Mouse (Mus musculus) midbrain, embryonic 13.5 days (tissue): Measurements from ENCODE around the gene Hdac9. TPM values are rescaled to one million over a fixed set of nuclear protein-coding genes. Genes with fewer than 3 reads are reported as not detected.

Experiments used
- ATAC-seq: fragments of 200-750 bp; cut with Nextera tagmentation; 2 replicates; pipeline ENCODE4 v1.8.0; 2017; ENCODE audit warnings: mild to moderate bottlenecking, moderate TSS enrichment, moderate library complexity
- H3K27ac ChIP-seq: fragments of 300-500 bp; sonication (generic); 2 replicates; pipeline ENCODE4 v1.5.1; 2015; ENCODE audit warnings: inconsistent platforms, mild to moderate bottlenecking, moderate library complexity
- H3K27me3 ChIP-seq: fragments of 300-500 bp; sonication (generic); 2 replicates; pipeline ENCODE4 v1.6.1; 2015; ENCODE audit warnings: mild to moderate bottlenecking, inconsistent platforms
- H3K36me3 ChIP-seq: fragments of 300-500 bp; sonication (generic); 2 replicates; pipeline ENCODE4 v1.6.1; 2015; ENCODE audit warnings: mild to moderate bottlenecking, inconsistent platforms
- H3K4me1 ChIP-seq: fragments of 300-500 bp; sonication (generic); replicated peaks from 2 replicates; pipeline ENCODE4 v1.6.1; 2015; ENCODE audit warnings: inconsistent platforms
- H3K4me2 ChIP-seq: fragments of 300-500 bp; sonication (generic); replicated peaks from 2 replicates; pipeline ENCODE4 v1.6.1; 2015; ENCODE audit warnings: moderate library complexity, mild to moderate bottlenecking, inconsistent platforms
- H3K4me3 ChIP-seq: fragments of 300-500 bp; sonication (generic); replicated peaks from 2 replicates; pipeline ENCODE4 v1.5.1; 2015; ENCODE audit warnings: mild to moderate bottlenecking, inconsistent platforms
- H3K9ac ChIP-seq: fragments of 300-500 bp; sonication (generic); replicated peaks from 2 replicates; pipeline ENCODE4 v1.6.1; 2015; ENCODE audit warnings: mild to moderate bottlenecking, inconsistent platforms
- H3K9me3 ChIP-seq: fragments of 300-500 bp; sonication (generic); 2 replicates; pipeline ENCODE4 v1.6.1; 2016; ENCODE audit warnings: mild to moderate bottlenecking, inconsistent platforms
- WGBS: fragments of 180-500 bp; shearing (Covaris S2); methylation state at CpG from one replicate; pipeline ENCODE4 v1.1.7; 2015; 5-methylcytosine and 5-hydroxymethylcytosine counted together
- polyA plus RNA-seq: library from polyadenylated mRNA; unstranded; fragments of >200 nt; fragmentation: Nextera tagmentation; extraction: Ambion mirVana; gene quantifications from 2 replicates; pipeline ENCODE4 v1.2.1, GENCODE M21; 2015

Hdac9 gene
- polyA plus RNA-seq, 1 experiment from 2014 or later, result 11.9 TPM

DNA sequence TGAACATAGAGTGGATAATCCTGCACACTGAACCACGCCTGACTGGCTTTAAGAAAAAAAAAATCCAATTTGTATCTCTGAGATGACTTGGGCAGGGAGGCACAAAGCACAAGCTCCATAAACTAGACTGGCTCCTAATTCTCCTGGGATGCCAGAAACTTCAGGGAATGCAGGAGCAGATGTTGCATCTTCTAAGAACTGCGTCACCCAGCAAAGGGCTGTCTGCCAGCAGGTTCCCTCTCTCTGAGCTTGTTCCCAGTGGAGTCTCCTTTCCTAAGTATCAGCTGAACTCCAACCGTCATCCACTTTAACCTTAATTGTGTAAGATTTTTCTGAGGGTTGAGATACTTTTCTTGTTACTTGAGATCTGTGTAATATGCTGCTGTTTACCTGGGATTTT, 140.7 kb downstream of the Hdac9 start:
- H3K9me3 ChIP-seq, result no peaks in the 10 kb centered on the region
- no peaks in the 10 kb centered on the region for H3K27me3 ChIP-seq
- H3K27ac ChIP-seq, result no peak overlapping the region
- no peak for ATAC-seq
- no peak overlapping the region for H3K4me2 ChIP-seq
- no peaks in the 10 kb centered on the region for H3K36me3 ChIP-seq
- no peaks in the 10 kb centered on the region; the same call in 1 of the 2 replicates for H3K4me1 ChIP-seq
- WGBS, result 24% methylated on average over 3 of the region's 3 CpGs
- no peak overlapping the region for H3K9ac ChIP-seq
- H3K4me3 ChIP-seq, result no peak overlapping the region

DNA sequence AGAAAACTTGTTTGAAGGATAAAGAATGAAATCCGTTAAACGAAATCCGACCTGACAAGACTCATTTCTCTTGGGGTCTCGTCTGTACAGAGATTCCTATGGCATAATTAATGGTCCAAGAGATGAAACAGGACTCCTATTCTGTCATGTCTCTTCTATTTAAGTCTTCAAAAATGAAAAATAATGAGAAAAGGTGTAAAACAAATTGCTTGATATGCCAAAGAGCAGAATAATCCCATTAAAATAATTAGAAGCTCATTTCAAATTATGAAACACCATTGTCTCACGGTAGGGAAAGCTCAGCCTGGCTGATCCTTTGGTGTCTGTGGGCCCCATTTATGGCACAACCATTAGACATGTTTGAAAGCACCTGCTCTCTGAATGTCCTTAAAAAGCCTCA, 142.8 kb downstream of the Hdac9 start:
- Histone ChIP-seq H3K4me1 (no peaks in the 10 kb centered on the region; the same call in 1 of the 2 replicates), H3K36me3 (no peaks in the 10 kb centered on the region), H3K9me3 (no peaks in the 10 kb centered on the region), H3K4me2 (no peak overlapping the region), H3K4me3 (no peak overlapping the region), H3K27ac (no peak overlapping the region), H3K9ac (no peak overlapping the region), H3K27me3 (no peaks in the 10 kb centered on the region)
- 43% methylated on average over 5 of the region's 5 CpGs for WGBS
- ATAC-seq, result no peak

DNA sequence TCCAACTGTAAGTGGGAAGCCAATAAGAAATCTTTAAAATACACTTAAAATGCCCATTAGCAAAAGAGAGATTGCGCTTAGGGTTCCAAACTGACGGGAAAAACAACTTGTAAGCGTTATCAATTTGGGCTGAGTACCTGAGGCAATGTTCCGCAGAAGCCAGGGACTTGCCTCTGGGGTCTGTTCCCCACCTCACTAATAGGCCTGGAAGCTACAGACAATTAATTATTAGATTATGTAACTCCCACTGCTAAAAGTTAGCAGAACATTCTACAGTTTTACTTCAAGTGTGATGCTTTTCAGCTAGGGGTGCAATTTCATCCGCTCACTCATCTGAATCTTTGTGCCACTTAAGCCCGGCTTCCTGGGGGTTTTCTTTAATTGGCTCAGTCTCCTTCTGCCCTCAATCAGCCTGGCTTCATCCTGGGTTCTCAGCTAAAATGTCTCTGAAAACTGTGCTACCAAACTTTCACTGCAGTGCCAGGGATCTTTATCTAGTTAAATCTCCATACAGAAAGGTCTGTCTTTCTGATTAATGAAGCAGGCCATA, 149.6 kb downstream of the Hdac9 start:
- 76% methylated on average over 6 of the region's 6 CpGs for WGBS
- Histone ChIP-seq H3K4me2 (no peak overlapping the region), H3K9ac (no peak overlapping the region), H3K4me1 (no peaks in the 10 kb centered on the region), H3K27ac (no peak overlapping the region), H3K4me3 (no peak overlapping the region), H3K9me3 (no peaks in the 10 kb centered on the region), H3K36me3 (no peaks in the 10 kb centered on the region), H3K27me3 (no peaks in the 10 kb centered on the region)
- no peak for ATAC-seq

DNA sequence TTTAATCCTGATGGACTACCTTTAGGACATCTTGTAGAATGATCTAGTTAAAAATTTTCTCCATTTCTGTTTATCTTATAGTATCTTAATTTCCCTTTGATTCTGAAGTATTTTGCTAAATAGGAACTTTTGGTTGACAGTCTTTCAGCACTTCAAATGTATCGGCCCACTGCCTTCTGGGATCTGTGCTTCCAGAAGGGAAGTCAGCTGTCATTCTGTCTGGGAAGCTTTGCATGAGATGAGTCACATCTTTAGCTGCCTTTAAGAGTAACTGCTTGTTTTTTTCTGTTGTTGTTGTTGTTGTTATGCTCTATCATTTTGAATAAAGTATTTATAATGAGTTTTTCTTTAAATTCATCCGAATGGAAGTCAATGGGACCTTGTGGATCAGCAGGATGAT, 169.6 kb downstream of the Hdac9 start:
- Histone ChIP-seq H3K9ac (no peak overlapping the region), H3K36me3 (no peaks in the 10 kb centered on the region), H3K4me1 (no peaks in the 10 kb centered on the region), H3K27ac (no peak overlapping the region), H3K27me3 (no peaks in the 10 kb centered on the region), H3K4me3 (no peak overlapping the region), H3K9me3 (no peaks in the 10 kb centered on the region), H3K4me2 (no peak overlapping the region)
- WGBS, result 88% methylated on average over 2 of the region's 2 CpGs
- no peak for ATAC-seq

DNA sequence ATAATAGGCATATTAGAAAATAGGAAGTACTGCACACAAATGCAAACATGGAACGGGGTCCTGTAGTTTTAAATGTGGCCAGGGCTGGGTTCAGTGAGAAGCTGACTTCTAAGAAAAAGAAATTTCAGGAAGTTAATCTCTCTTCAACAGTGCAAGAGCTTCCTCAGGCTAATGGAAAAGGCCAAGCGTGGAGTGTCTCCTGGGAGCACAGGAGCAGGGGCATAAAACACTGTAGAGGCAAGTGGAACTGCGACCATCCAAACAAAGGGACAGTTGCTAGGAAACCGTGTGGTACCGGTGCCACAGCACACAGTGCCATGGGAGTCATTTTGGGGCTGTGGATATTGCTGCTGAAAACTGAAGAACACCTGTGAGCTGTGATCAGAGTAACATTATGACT, 191.7 kb downstream of the Hdac9 start:
- WGBS, result 59% methylated on average over 5 of the region's 5 CpGs
- Histone ChIP-seq H3K9ac (no peak overlapping the region), H3K27ac (no peak overlapping the region), H3K27me3 (no peaks in the 10 kb centered on the region), H3K36me3 (no peaks in the 10 kb centered on the region), H3K4me3 (no peak overlapping the region), H3K4me2 (no peak overlapping the region), H3K9me3 (no peaks in the 10 kb centered on the region), H3K4me1 (no peaks in the 10 kb centered on the region; the same call in 1 of the 2 replicates)
- ATAC-seq, result no peak

DNA sequence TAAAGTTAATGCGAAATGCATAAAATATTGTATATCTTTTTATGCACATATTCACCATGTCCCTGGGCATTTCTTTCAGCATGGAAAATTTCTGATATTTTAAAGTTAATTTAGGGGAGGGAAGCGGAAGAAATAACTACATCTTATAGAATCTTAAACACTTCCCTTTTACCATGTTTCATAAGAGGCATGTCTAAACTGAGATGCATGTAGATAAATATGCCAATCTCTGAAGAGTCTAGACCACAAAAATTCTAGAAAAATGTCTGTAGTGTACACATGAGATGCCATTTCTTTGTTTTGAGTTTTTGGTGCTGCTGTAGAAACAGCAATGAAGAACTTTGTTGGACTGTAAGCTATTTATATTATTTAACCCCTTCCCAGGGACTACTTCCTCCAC, 192.6 kb downstream of the Hdac9 start:
- Histone ChIP-seq H3K9me3 (no peaks in the 10 kb centered on the region), H3K36me3 (no peaks in the 10 kb centered on the region), H3K4me1 (no peaks in the 10 kb centered on the region; the same call in 1 of the 2 replicates), H3K9ac (no peak overlapping the region), H3K4me2 (no peak overlapping the region), H3K4me3 (no peak overlapping the region), H3K27ac (no peak overlapping the region), H3K27me3 (no peaks in the 10 kb centered on the region)
- 95% methylated on average over 2 of the region's 2 CpGs for WGBS
- ATAC-seq, result no peak

DNA sequence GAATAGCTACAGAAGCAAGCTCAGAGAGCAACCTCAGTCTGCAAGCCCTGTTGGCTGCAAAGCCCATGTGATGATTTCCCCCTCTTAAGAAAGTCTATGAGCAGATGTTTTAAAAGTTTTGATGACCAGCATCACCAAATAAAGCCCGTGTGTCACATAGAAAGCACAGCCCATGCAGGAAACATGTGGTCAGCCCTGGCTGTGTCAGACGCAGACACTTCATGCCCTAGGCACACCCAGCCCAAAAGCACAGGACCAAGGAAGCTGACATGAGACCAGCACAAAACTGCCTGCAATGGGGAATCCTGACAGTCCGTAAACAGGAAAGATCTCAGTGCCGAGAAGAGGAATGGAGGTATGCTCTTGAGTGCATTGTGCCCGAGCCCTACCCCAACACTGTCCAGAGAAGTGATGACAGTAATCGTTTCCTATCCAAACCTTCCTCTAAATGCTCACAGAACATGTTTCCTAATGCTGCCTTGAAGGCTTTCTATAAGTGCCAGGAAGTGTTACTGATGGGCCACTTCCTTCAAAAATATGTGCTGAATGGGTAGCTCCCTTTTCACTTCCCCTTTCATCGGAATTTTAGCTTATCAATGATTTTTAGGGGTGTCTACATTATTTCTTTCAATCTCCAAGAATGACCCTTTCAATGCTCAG, 193.9 kb downstream of the Hdac9 start:
- no peak overlapping the region for H3K4me2 ChIP-seq
- no peaks in the 10 kb centered on the region for H3K27me3 ChIP-seq
- no peaks in the 10 kb centered on the region for H3K9me3 ChIP-seq
- 87% methylated on average over 7 of the region's 7 CpGs for WGBS
- no peaks in the 10 kb centered on the region for H3K36me3 ChIP-seq
- no peak overlapping the region for H3K4me3 ChIP-seq
- H3K4me1 ChIP-seq, result no peaks in the 10 kb centered on the region; the same call in 1 of the 2 replicates
- H3K9ac ChIP-seq, result no peak overlapping the region
- no peak overlapping the region for H3K27ac ChIP-seq
- no peak for ATAC-seq

DNA sequence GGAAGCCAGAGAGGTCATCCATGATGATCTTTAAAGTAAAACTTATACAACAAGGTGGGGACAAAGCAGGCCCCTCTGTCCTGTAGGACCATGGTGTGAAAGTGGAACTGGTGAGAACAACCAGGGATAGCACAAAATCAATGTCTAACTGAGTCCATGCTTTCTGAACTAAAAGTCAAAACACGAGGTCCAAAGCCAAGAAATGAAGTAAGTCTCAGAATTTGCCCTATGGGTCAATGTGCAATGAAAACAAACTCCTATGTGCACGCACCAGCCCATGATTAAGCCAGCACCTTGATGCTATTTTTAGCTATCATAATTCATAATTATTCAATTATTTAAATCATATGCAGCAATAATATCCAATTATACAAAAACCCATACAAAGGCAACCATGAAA, 196.0 kb downstream of the Hdac9 start:
- no peak overlapping the region for H3K27ac ChIP-seq
- no peak overlapping the region for H3K9ac ChIP-seq

DNA sequence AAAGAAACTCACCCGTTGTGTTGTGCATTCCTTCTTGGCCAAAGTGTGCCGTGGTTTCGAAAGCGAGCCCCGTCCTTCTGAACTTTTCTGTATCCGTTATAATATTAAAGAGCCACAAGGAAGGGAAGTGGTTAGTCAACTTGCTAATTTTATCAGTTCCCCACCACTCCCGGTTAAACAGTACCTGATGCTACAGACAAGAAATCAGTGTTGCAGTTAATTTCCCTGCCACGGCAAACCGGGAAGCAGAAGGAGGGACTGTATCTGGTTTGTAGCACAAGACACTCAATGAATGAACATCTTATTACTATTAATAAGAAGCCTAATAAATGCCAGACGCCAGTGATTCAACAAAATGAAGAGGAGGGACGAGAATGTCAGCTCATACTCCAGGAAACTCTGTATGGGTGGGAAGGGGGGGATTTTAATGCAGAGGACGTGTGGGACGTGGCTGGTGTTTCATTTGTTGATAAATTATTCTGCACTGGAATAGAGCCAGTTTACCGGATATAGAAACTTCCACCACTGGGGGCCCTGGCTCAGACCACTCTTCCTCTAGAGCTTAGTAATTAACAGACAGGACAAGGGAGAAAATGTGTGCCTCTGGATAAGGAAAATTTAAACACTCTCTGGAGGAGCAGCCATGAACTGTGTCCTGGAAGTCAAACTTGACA, 202.5 kb downstream of the Hdac9 start:
- Histone ChIP-seq H3K4me1 (no peaks in the 10 kb centered on the region), H3K27me3 (no peaks in the 10 kb centered on the region), H3K9ac (no peak overlapping the region), H3K9me3 (no peaks in the 10 kb centered on the region), H3K36me3 (no peaks in the 10 kb centered on the region), H3K4me3 (no peak overlapping the region), H3K27ac (no peak overlapping the region), H3K4me2 (no peak overlapping the region)
- 65% methylated on average over 14 of the region's 14 CpGs for WGBS
- peak; percentile 56 for ATAC-seq

More for the DNA sequence above, 196.0 kb downstream of the Hdac9 start:
- Histone ChIP-seq H3K27me3 (no peaks in the 10 kb centered on the region), H3K4me3 (no peak overlapping the region), H3K4me1 (no peaks in the 10 kb centered on the region; the same call in 1 of the 2 replicates), H3K36me3 (no peaks in the 10 kb centered on the region), H3K4me2 (no peak overlapping the region), H3K9me3 (no peaks in the 10 kb centered on the region)
- ATAC-seq, result no peak
- WGBS, result 82% methylated on average over 2 of the region's 2 CpGs

DNA sequence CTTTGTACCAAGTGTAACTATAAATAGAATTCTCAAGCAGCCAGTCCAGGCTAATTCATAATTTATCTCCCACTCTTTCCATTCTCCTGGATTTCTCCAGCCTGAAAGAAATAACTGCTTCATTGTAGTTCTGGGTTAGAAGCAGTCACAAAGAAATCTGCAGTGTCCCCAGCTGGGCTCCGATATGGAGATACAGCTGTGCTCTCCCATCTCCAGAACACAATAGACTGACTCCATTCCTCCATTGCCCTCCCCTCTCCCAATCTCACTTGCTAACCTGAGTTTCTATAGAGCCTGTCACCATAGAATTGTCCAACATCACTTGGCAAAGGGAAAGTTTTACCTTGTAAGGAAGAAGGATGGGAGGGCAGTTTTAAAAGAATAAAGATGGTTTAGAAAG, 218.9 kb downstream of the Hdac9 start:
- Histone ChIP-seq H3K4me2 (no peak overlapping the region), H3K9me3 (no peaks in the 10 kb centered on the region), H3K4me3 (no peak overlapping the region), H3K27me3 (no peaks in the 10 kb centered on the region), H3K4me1 (no peaks in the 10 kb centered on the region; the same call in 1 of the 2 replicates), H3K9ac (no peak overlapping the region), H3K27ac (peak overlapping the region; percentile 30; the same call in 1 of the 2 replicates), H3K36me3 (no peaks in the 10 kb centered on the region)
- 17% methylated on average over 1 of the region's 1 CpGs for WGBS
- ATAC-seq, result no peak

DNA sequence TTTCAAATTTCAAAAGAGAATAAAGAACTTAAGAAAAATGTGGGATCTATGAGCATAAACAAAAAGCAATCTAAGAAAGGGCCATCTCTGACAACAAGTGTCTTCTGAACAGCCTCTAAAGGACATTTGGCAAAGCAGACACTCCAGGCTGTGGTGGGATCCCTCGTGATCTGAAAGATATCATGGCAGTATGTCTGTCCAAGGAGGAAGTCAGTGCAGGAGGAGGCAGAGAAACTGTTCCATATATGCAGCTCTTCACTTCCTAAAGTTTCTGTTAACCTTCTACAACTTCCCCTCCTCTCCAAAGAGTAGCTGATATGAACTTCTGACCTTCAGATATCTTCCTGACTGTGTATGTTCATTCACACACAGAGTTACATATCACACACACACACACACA, 220.2 kb downstream of the Hdac9 start:
- no peak overlapping the region for H3K4me3 ChIP-seq
- H3K4me1 ChIP-seq, result no peaks in the 10 kb centered on the region; the same call in 1 of the 2 replicates
- WGBS, result 86% methylated on average over 1 of the region's 1 CpGs
- no peak overlapping the region for H3K27ac ChIP-seq
- no peak overlapping the region for H3K4me2 ChIP-seq
- no peaks in the 10 kb centered on the region for H3K27me3 ChIP-seq
- no peaks in the 10 kb centered on the region for H3K36me3 ChIP-seq
- ATAC-seq, result no peak
- no peaks in the 10 kb centered on the region for H3K9me3 ChIP-seq
- H3K9ac ChIP-seq, result no peak overlapping the region

DNA sequence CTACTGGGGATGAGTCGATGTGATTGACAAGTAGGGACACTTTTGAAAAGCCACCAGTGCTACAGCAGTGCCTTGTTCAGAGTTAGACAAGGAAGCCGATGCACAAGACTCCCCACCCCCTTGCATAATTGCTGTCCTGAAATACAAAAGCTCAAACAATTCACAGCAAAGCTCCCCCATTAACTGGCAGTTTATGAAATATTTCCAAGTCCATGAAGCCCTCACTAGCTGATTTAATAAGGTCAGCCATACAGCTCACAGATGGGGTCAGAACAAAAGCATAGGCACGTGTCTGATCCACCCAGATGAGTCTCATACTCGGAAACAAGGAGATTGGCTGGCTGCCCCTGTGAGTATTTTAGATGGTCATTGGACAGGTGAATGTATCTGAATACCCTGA, 228.0 kb downstream of the Hdac9 start:
- no peak overlapping the region for H3K4me3 ChIP-seq
- WGBS, result 46% methylated on average over 4 of the region's 4 CpGs
- no peak for ATAC-seq
- no peak overlapping the region for H3K9ac ChIP-seq
- H3K27me3 ChIP-seq, result no peaks in the 10 kb centered on the region
- no peaks in the 10 kb centered on the region; the same call in 1 of the 2 replicates for H3K4me1 ChIP-seq
- no peak overlapping the region for H3K4me2 ChIP-seq
- H3K9me3 ChIP-seq, result no peaks in the 10 kb centered on the region
- no peak overlapping the region for H3K27ac ChIP-seq
- H3K36me3 ChIP-seq, result no peaks in the 10 kb centered on the region
